Mouse (Mus musculus) MEL (cell line): ENCODE measurements at regions not wholly inside any gene's neighbourhood (a gene's known extent, or its start where the extent isn't known, plus 50 kb on each side); places are given as distances from the start of the nearest gene placed in this dataset.

Experiments
- CTCF ChIP-seq, 3 experiments: IDR thresholded peaks in 2 of 3; conservative IDR thresholded peaks in 1 of 3; 2 replicates each; pipeline ENCODE4 v1.5.1; 2011 to 2012; ENCODE audit warnings: low read length in 3 of 3, low read depth in 2 of 3, mild to moderate bottlenecking in 2 of 3, improper control_type of control experiment in 1 of 3, inconsistent platforms in 1 of 3, mixed read lengths in 1 of 3, moderate library complexity in 1 of 3; ENCODE audit not compliant: control insufficient read depth in 1 of 3, insufficient read depth in 1 of 3, poor library complexity in 1 of 3, severe bottlenecking in 1 of 3
- E2F4 ChIP-seq: IDR thresholded peaks from 2 replicates; pipeline ENCODE4 v1.6.1; 2011; ENCODE audit warnings: low read depth, low read length, improper control_type of control experiment, borderline replicate concordance
- EP300 ChIP-seq, 2 experiments: IDR thresholded peaks; 2 replicates each; pipeline ENCODE4 v1.6.1; 2011; ENCODE audit warnings: improper control_type of control experiment in 2 of 2, low read length in 2 of 2, low read depth in 1 of 2, mild to moderate bottlenecking in 1 of 2
- GATA1 ChIP-seq: IDR thresholded peaks from 2 replicates; pipeline ENCODE4 v1.6.1; 2011; ENCODE audit warnings: low read depth, low read length, improper control_type of control experiment
- MAZ ChIP-seq: IDR thresholded peaks from 2 replicates; pipeline ENCODE4 v1.6.1; 2012; ENCODE audit warnings: low read depth, mild to moderate bottlenecking, inconsistent platforms, low read length, improper control_type of control experiment
- MXI1 ChIP-seq: IDR thresholded peaks from 2 replicates; pipeline ENCODE4 v1.6.1; 2011; ENCODE audit warnings: mild to moderate bottlenecking, low read depth, low read length, improper control_type of control experiment
- NELFE ChIP-seq: IDR thresholded peaks from 2 replicates; pipeline ENCODE4 v1.6.1; 2011; ENCODE audit warnings: low read depth, low read length, improper control_type of control experiment
- POLR2A ChIP-seq, 2 experiments: IDR thresholded peaks; 2 replicates each; pipeline ENCODE4 v1.6.1; 2011 to 2012; ENCODE audit warnings: low read length in 2 of 2, mild to moderate bottlenecking in 2 of 2, control low read depth in 1 of 2, improper control_type of control experiment in 1 of 2, low read depth in 1 of 2, moderate library complexity in 1 of 2; ENCODE audit not compliant: control insufficient read depth in 1 of 2, insufficient read depth in 1 of 2, poor library complexity in 1 of 2
- RCOR1 ChIP-seq: IDR thresholded peaks from 2 replicates; pipeline ENCODE4 v1.6.1; 2012; ENCODE audit warnings: low read depth, mild to moderate bottlenecking, inconsistent platforms, low read length, improper control_type of control experiment
- USF1 ChIP-seq: IDR thresholded peaks from 2 replicates; pipeline ENCODE4 v1.6.1; 2014; ENCODE audit warnings: low read depth, mild to moderate bottlenecking, inconsistent platforms, low read length, improper control_type of control experiment, moderate library complexity
- ZNF384 ChIP-seq: IDR thresholded peaks from 2 replicates; pipeline ENCODE4 v1.6.1; 2012; ENCODE audit warnings: low read depth, mild to moderate bottlenecking, inconsistent platforms, low read length, improper control_type of control experiment

DNA sequence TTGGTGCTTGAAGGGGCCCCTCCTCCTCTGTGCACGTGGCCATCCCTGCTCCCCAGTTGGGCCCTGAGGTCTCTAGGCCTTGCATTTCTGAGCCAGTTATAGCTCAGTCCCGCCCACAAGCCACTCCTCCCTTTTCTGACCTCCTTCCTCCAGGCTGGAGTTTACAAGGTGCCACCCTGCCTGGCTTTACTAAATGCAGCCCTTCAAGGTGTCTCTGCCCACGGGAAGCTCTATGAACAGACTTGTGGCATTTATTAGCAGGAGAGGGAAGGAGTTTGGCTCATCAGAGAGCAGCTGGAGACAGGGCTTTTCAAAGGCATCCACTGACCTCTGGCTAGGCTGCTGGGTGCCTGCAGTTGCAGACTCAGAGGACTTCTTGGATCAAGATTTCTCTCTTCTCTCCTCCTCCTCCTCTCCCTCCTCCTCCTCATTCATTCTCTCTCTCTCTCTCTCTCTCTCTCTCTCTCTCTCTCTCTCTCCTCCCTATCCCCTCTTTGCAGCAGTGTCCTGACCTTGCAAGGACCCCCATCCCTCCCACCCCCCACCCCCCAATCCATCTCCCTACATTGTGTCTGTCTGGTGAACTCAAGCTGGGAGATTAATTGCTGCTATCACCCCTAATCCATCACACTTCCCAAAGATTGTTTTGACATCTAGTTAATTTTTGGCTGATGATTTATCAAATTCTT lies 265.1 kb downstream of the Gm45692 start:
- TF ChIP-seq NELFE (no peak), ZNF384 (no peak), GATA1 (no peak), POLR2A (IDR thresholded peaks at IDR 0.05; ENCODE audit: control insufficient read depth in 1 of 2, insufficient read depth in 1 of 2, low read depth in 1 of 2, low read length in 2 of 2, poor library complexity in 1 of 2) (no peak), EP300 (IDR thresholded peaks at IDR 0.05; ENCODE audit: low read depth in 1 of 2, low read length in 2 of 2) (no peak), USF1 (no peak), CTCF (IDR thresholded peaks at IDR 0.05 in 2 of 3, conservative IDR thresholded peaks at IDR 0.05 in 1 of 3; ENCODE audit: control insufficient read depth in 1 of 3, insufficient read depth in 1 of 3, low read depth in 2 of 3, low read length in 3 of 3, poor library complexity in 1 of 3, severe bottlenecking in 1 of 3) (no peak), MAZ (no peak), MXI1 (no peak), E2F4 (no peak), RCOR1 (no peak)
